Mouse (Mus musculus) lung, adult 18-20 months (tissue): ENCODE measurements around the gene Csrp3.

ENCODE experiments used
- DNase-seq, 2 experiments: peaks; one replicate each; pipeline ENCODE4 v3.0.0; 2022; ENCODE audit warnings: mixed read lengths in 2 of 2

Gene Csrp3

GRCm38 (mm10) chr7:48864671-48865458 lies 17.0 kb upstream of the Csrp3 start:
- DNase-seq, result no peak

- no peak for DNase-seq
These were observed 16.4 kb upstream of the Csrp3 start for GRCm38 (mm10) chr7:48864199-48864598.

- DNase-seq, result no peak
These were observed 14.0 kb upstream of the Csrp3 start for GRCm38 (mm10) chr7:48861796-48862195.

GRCm38 (mm10) chr7:48860948-48861347 lies 13.1 kb upstream of the Csrp3 start:
- DNase-seq, result no peak

GRCm38 (mm10) chr7:48859362-48859761 lies 11.5 kb upstream of the Csrp3 start:
- DNase-seq, result no peak

- DNase-seq, result no peak
These were observed 10.4 kb upstream of the Csrp3 start for GRCm38 (mm10) chr7:48858257-48858656.

GRCm38 (mm10) chr7:48855461-48855860 lies 7.6 kb upstream of the Csrp3 start:
- no peak for DNase-seq

- DNase-seq, result no peak
These were observed 5.7 kb upstream of the Csrp3 start for GRCm38 (mm10) chr7:48853496-48853895.

- DNase-seq, result no peak
These were observed 3.8 kb upstream of the Csrp3 start for GRCm38 (mm10) chr7:48851529-48852104.

GRCm38 (mm10) chr7:48846755-48847154 lies 1.1 kb downstream of the Csrp3 start:
- no peak for DNase-seq

GRCm38 (mm10) chr7:48845213-48845973 lies 2.4 kb downstream of the Csrp3 start:
- DNase-seq, result no peak

GRCm38 (mm10) chr7:48843541-48843940 lies 4.3 kb downstream of the Csrp3 start:
- DNase-seq, result no peak

- DNase-seq, result no peak
These were observed 5.5 kb downstream of the Csrp3 start for GRCm38 (mm10) chr7:48842353-48842752.

- DNase-seq, result no peak
These were observed 6.3 kb downstream of the Csrp3 start for GRCm38 (mm10) chr7:48841538-48841937.

- no peak for DNase-seq
These were observed 7.3 kb downstream of the Csrp3 start for GRCm38 (mm10) chr7:48840545-48840944.

- DNase-seq, result no peak
These were observed 9.4 kb downstream of the Csrp3 start for GRCm38 (mm10) chr7:48838434-48838833.

GRCm38 (mm10) chr7:48836949-48837348 lies 10.9 kb downstream of the Csrp3 start:
- no peak for DNase-seq

- DNase-seq, result no peak
These were observed 12.7 kb downstream of the Csrp3 start for GRCm38 (mm10) chr7:48834989-48835626.

GRCm38 (mm10) chr7:48834371-48834970 lies 13.4 kb downstream of the Csrp3 start:
- no peak for DNase-seq

- no peak for DNase-seq
These were observed 15.1 kb downstream of the Csrp3 start for GRCm38 (mm10) chr7:48832735-48833134.

- DNase-seq, result peak in 1 of 2 experiments; percentile 14
These were observed 17.4 kb downstream of the Csrp3 start for GRCm38 (mm10) chr7:48830395-48830794.

- no peak for DNase-seq
These were observed 18.5 kb downstream of the Csrp3 start for GRCm38 (mm10) chr7:48829177-48829910.
